13 mouse cellular contexts compared by ENCODE assay signal in genomic region chr1:133658878-133659277, GRCm38 (mm10). TPM values are rescaled to one million over a fixed set of nuclear protein-coding genes. Genes with fewer than 3 reads are reported as not detected.
DNase-seq lines count a peak whose midpoint lies in the region; ATAC-seq and TF ChIP-seq lines count a peak whose summit lies in the region.
"Had no signal": no experiment of that assay in that cellular context is flagged by ENCODE, and none has a peak within 500 bp of the region (broad histone marks: within the 10 kb centered on the region; RNA-seq: fewer than 3 reads in every experiment).

No protein-coding gene starts in this region.

- peak; percentile 20 to 29 for DNase-seq in cerebellum, postnatal 14 days
- no peak for DNase-seq in cerebellum, adult 11 months
- no peak for DNase-seq in hindbrain, embryonic 11.5 days (ENCODE audit: low spot score)
- DNase-seq in testis, postnatal 10 days (ENCODE audit: low spot score) = no peak
- DNase-seq in thymus, postnatal 36 days = no peak
- DNase-seq in urinary bladder, postnatal 14 days (ENCODE audit: low spot score) = no peak
- DNase-seq: adrenal gland, postnatal 10 days; thymus, adult 18-20 months had no signal

- peaks cover 2% of the 10 kb centered on the region; the same call in 1 of the 2 replicates for H3K27me3 ChIP-seq in hindbrain, embryonic 13.5 days
- no peaks in the 10 kb centered on the region for H3K27me3 ChIP-seq in hindbrain, embryonic 11.5 days (ENCODE audit: control insufficient read depth, insufficient read depth, low read length)
- no peaks in the 10 kb centered on the region for H3K27me3 ChIP-seq in testis, adult 2 months (ENCODE audit: control insufficient read depth, insufficient read depth, low read length)

- H3K27ac ChIP-seq in hindbrain, embryonic 13.5 days = no peak overlapping the region
- H3K27ac ChIP-seq in hindbrain, embryonic 11.5 days (ENCODE audit: low read depth, low read length) = no peak overlapping the region
- H3K27ac ChIP-seq in testis, adult 2 months (ENCODE audit: control insufficient read depth, insufficient read depth, low read depth, low read length) = no peak overlapping the region
- H3K27ac ChIP-seq: midbrain, embryonic 10.5 days had no signal

- WGBS in hindbrain, embryonic 13.5 days = 80% methylated on average over 3 of the region's 3 CpGs
- WGBS in hindbrain, embryonic 11.5 days = 95% methylated on average over 3 of the region's 3 CpGs

- ATAC-seq in hindbrain, embryonic 13.5 days (ENCODE audit: low FRiP score) = no peak
- no peak for ATAC-seq in hindbrain, embryonic 11.5 days (ENCODE audit: low FRiP score)
- ATAC-seq: lung, postnatal 0 days had no signal

- peak overlapping the region; percentile 82; the same call in 1 of the 2 replicates for H3K4me2 ChIP-seq in hindbrain, embryonic 13.5 days
- H3K4me2 ChIP-seq in hindbrain, embryonic 11.5 days (replicated peaks; ENCODE audit: low read depth, low read length) = no peak overlapping the region

- H3K9me3 ChIP-seq in hindbrain, embryonic 13.5 days = no peaks in the 10 kb centered on the region
- no peaks in the 10 kb centered on the region for H3K9me3 ChIP-seq in hindbrain, embryonic 11.5 days (ENCODE audit: control insufficient read depth, low read length)
- H3K9me3 ChIP-seq: midbrain, embryonic 10.5 days had no signal

- peaks cover 52% of the 10 kb centered on the region for H3K4me1 ChIP-seq in hindbrain, embryonic 13.5 days (replicated peaks)
- H3K4me1 ChIP-seq in hindbrain, embryonic 11.5 days (replicated peaks; ENCODE audit: control insufficient read depth, insufficient read depth, low read length) = no peaks in the 10 kb centered on the region
- H3K4me1 ChIP-seq in testis, adult 2 months (ENCODE audit: control insufficient read depth, insufficient read depth, low read length) = peaks cover 2% of the 10 kb centered on the region; the same call in 1 of the 2 replicates

- H3K4me3 ChIP-seq in hindbrain, embryonic 13.5 days = no peak overlapping the region
- H3K4me3 ChIP-seq in hindbrain, embryonic 11.5 days (ENCODE audit: low read depth, low read length) = no peak overlapping the region
- H3K4me3 ChIP-seq in testis, adult 2 months (ENCODE audit: control insufficient read depth, low read depth, low read length) = peak overlapping the region; percentile 14

- H3K36me3 ChIP-seq in hindbrain, embryonic 13.5 days = peaks cover 24% of the 10 kb centered on the region; the same call in 1 of the 2 replicates
- H3K36me3 ChIP-seq in hindbrain, embryonic 11.5 days (ENCODE audit: control insufficient read depth, insufficient read depth, low read length) = no peaks in the 10 kb centered on the region
- no peaks in the 10 kb centered on the region; the same call in 1 of the 2 replicates for H3K36me3 ChIP-seq in testis, adult 2 months (ENCODE audit: control insufficient read depth, insufficient read depth, low read length)

- H3K9ac ChIP-seq in hindbrain, embryonic 13.5 days = no peak overlapping the region
- H3K9ac ChIP-seq in hindbrain, embryonic 11.5 days (ENCODE audit: low read depth, low read length) = no peak overlapping the region

- TF ChIP-seq CTCF in testis, adult 2 months (IDR thresholded peaks at IDR 0.05; ENCODE audit: control insufficient read depth, insufficient read depth, insufficient replicate concordance, low read depth, low read length) = no peak

- TF ChIP-seq POLR2A in testis, adult 2 months (IDR thresholded peaks at IDR 0.05; ENCODE audit: control insufficient read depth, low read depth, low read length) = no peak

RNA-seq across cellular contexts. Expression of gene Zbed6, which starts 1.8 kb away (rescaled TPM):
- polyA plus RNA-seq in hindbrain, embryonic 13.5 days (2015; fragmentation: Nextera tagmentation; extraction: Ambion mirVana) = not detected in 2 replicates
- polyA plus RNA-seq in hindbrain, embryonic 11.5 days (2014; fragmentation: Nextera tagmentation; extraction: Ambion mirVana) = not detected in 2 replicates
- polyA plus RNA-seq in testis, adult 2 months (2012; rRNA removed) = 1.3 and 2.0 TPM in 2 replicates
- polyA plus RNA-seq: lung, postnatal 0 days; midbrain, embryonic 10.5 days had no signal

RNA-seq across cellular contexts. Expression of gene Gm38394, which starts 2.2 kb away (rescaled TPM):
- polyA plus RNA-seq in hindbrain, embryonic 13.5 days (2015; fragmentation: Nextera tagmentation; extraction: Ambion mirVana) = 3.7 TPM in 2 replicates
- polyA plus RNA-seq in hindbrain, embryonic 11.5 days (2014; fragmentation: Nextera tagmentation; extraction: Ambion mirVana) = 6.7 and 10.4 TPM in 2 replicates
- 1.2 and 1.3 TPM in 2 replicates for polyA plus RNA-seq in testis, adult 2 months (2012; rRNA removed)

RNA-seq across cellular contexts. Expression of gene Lax1, which starts 31.0 kb away (rescaled TPM):
- polyA plus RNA-seq in hindbrain, embryonic 13.5 days (2015; fragmentation: Nextera tagmentation; extraction: Ambion mirVana) = 0.10 and 0.16 TPM in 2 replicates
- 0.12 and 0.22 TPM in 2 replicates for polyA plus RNA-seq in hindbrain, embryonic 11.5 days (2014; fragmentation: Nextera tagmentation; extraction: Ambion mirVana)
- 0.41 and 0.62 TPM in 2 replicates for polyA plus RNA-seq in testis, adult 2 months (2012; rRNA removed)
- polyA plus RNA-seq: C2C12 had no signal

RNA-seq across cellular contexts. Expression of gene Snrpe, which starts 48.8 kb away (rescaled TPM):
- polyA plus RNA-seq in hindbrain, embryonic 13.5 days (2015; fragmentation: Nextera tagmentation; extraction: Ambion mirVana) = 586 and 614 TPM in 2 replicates
- polyA plus RNA-seq in hindbrain, embryonic 11.5 days (2014; fragmentation: Nextera tagmentation; extraction: Ambion mirVana) = 725 and 781 TPM in 2 replicates
- 34.5 and 45.3 TPM in 2 replicates for polyA plus RNA-seq in testis, adult 2 months (2012; rRNA removed)

Comparison
In these comparisons a context has a peak if more than half of its experiments do, and no peak if none do; other contexts are left out.
1. DNase-seq: peak in cerebellum, postnatal 14 days (2 of 2); none in cerebellum, adult 11 months (single experiment), hindbrain, embryonic 11.5 days (single experiment), testis, postnatal 10 days (single experiment), thymus, postnatal 36 days (0 of 2) and urinary bladder, postnatal 14 days (single experiment).